Mouse (Mus musculus) midbrain, embryonic 16.5 days (tissue): ENCODE results near the gene Add3. TPM values are rescaled to one million over a fixed set of nuclear protein-coding genes. Genes with fewer than 3 reads are reported as not detected.
A peak's percentile ranks its signal among the peaks of the same experiment; 100 is the strongest.

ENCODE experiments used
- ATAC-seq: fragments of 200-750 bp; cut with Nextera tagmentation; 2 replicates; pipeline ENCODE4 v1.8.0; 2017; ENCODE audit warnings: moderate TSS enrichment
- H3K27ac ChIP-seq: fragments of 300-500 bp; sonication (generic); 2 replicates; pipeline ENCODE4 v1.5.1; 2014; ENCODE audit warnings: mild to moderate bottlenecking, low read length, mixed read lengths
- H3K27me3 ChIP-seq: fragments of 300-500 bp; sonication (generic); 2 replicates; pipeline ENCODE4 v1.6.1; 2014; ENCODE audit warnings: low read depth, low read length, mixed read lengths; ENCODE audit not compliant: control insufficient read depth, insufficient read depth
- H3K36me3 ChIP-seq: fragments of 300-500 bp; sonication (generic); 2 replicates; pipeline ENCODE4 v1.6.1; 2014; ENCODE audit warnings: mild to moderate bottlenecking, low read length, moderate library complexity, mixed read lengths; ENCODE audit not compliant: control insufficient read depth, insufficient read depth
- H3K4me1 ChIP-seq: fragments of 300-500 bp; sonication (generic); 2 replicates; pipeline ENCODE4 v1.6.1; 2014; ENCODE audit warnings: mild to moderate bottlenecking, low read length, mixed read lengths; ENCODE audit not compliant: control insufficient read depth, insufficient read depth
- H3K4me2 ChIP-seq: fragments of 300-500 bp; sonication (generic); 2 replicates; pipeline ENCODE4 v1.6.1; 2014; ENCODE audit warnings: mild to moderate bottlenecking, low read length, mixed read lengths
- H3K4me3 ChIP-seq: fragments of 300-500 bp; sonication (generic); 2 replicates; pipeline ENCODE4 v1.5.1; 2014; ENCODE audit warnings: low read depth, mild to moderate bottlenecking, low read length, moderate library complexity, mixed read lengths
- H3K9ac ChIP-seq: fragments of 300-500 bp; sonication (generic); 2 replicates; pipeline ENCODE4 v1.6.1; 2014; ENCODE audit warnings: low read depth, low read length, mixed read lengths
- H3K9me3 ChIP-seq: fragments of 300-500 bp; sonication (generic); replicated peaks from 2 replicates; pipeline ENCODE4 v1.6.1; 2014; ENCODE audit warnings: mild to moderate bottlenecking, low read length, mixed read lengths; ENCODE audit not compliant: control insufficient read depth, poor library complexity, severe bottlenecking
- WGBS: fragments of 180-500 bp; shearing (Covaris S2); extraction: QIAGEN DNeasy Blood & Tissue Kit; methylation state at CpG from one replicate; pipeline ENCODE4 v1.1.7; 2014; 5-methylcytosine and 5-hydroxymethylcytosine counted together
- polyA plus RNA-seq: library from polyadenylated mRNA; unstranded; fragments of >200 nt; fragmentation: Nextera tagmentation; extraction: Ambion mirVana; gene quantifications from 2 replicates; pipeline ENCODE4 v1.2.1, GENCODE M21; 2015

The Add3 gene
- polyA plus RNA-seq, result 31.9 and 35.7 TPM in 2 replicates

DNA sequence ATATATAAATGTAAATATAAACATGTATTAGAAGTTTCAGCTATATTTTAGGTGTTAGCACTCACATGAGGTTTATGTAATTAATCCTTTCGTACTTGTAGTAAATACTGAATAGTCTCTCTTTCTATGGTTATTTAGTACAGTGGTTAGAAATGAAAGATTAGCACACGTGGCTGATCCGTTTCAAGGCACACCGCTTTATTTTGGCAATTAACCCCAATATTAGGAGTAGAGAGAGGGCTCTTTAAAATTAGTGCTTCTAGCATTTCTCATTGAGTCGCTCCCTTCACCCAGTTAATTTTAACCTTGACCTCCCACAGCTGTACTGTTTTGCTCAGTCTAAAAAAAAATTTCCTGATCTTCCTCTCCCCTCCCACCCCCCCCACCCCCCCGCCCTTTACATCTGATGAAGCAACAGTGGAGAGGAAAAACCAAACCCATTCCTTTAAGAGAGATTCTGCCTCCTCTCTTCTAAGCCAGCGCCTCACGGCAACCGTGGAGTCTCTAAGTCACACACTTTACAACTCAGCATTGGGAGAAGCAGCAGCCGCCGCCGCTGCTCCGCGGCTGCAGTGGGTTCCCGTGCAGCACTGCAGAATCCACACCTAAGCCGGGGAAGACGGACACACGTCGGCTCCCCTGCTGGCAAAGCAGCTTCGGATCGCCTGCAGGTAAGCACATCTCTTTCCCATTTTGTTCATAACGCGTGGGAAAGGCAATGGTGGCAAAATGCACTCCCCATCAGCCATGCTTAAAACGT, at the start of gene Add3:
Add3 (plus strand) TSS at position 400 of the 760 bp plus-strand sequence.
- H3K9me3 ChIP-seq, result no peaks in the 10 kb centered on the region
- peak within 1 kb of the TSS; percentile 63 for H3K9ac ChIP-seq
- H3K4me1 ChIP-seq, result peaks cover 27% of the 10 kb centered on the region
- H3K27me3 ChIP-seq, result no peaks in the 10 kb centered on the region; the same call in 1 of the 2 replicates
- H3K4me3 ChIP-seq, result peak within 1 kb of the TSS; percentile 97
- H3K27ac ChIP-seq, result peak within 1 kb of the TSS; percentile 87
- peak within 1 kb of the TSS; percentile 95 for H3K4me2 ChIP-seq
- 5% methylated on average over 24 of the region's 24 CpGs for WGBS
- H3K36me3 ChIP-seq, result no peaks in the 10 kb centered on the region
- ATAC-seq, result no peak

GRCm38 (mm10) chr19:53090677-53091076, 49.6 kb upstream of the Add3 start:
- no peak overlapping the region for H3K4me2 ChIP-seq
- H3K4me3 ChIP-seq, result no peak overlapping the region
- H3K4me1 ChIP-seq, result peaks cover 10% of the 10 kb centered on the region
- no peaks in the 10 kb centered on the region for H3K9me3 ChIP-seq
- no peak overlapping the region for H3K9ac ChIP-seq
- H3K27ac ChIP-seq, result no peak overlapping the region
- no peaks in the 10 kb centered on the region for H3K36me3 ChIP-seq
- no peak for ATAC-seq
- WGBS, result 83% methylated on average over 5 of the region's 5 CpGs
- H3K27me3 ChIP-seq, result no peaks in the 10 kb centered on the region

DNA sequence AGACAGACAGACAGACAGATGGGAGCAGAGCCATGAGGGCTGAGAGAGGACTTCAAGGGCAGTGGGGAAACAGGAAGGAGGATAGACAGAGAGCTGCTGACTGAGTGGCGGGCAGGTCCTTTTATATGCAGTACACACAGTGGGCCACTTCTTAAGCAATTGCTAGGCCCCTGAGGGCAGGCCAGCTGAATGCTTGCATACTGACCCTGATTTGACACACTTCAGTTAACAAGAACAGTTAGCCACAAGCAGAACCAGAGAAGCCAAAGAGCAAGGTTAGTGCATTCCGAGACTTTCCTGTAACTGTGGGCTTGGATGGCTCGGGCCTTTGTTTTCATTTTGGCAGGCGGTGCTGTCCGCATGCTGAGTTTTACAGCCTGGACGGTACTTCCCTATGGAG, 48.0 kb upstream of the Add3 start:
- ATAC-seq, result no peak
- Histone ChIP-seq H3K4me2 (no peak overlapping the region), H3K9me3 (no peaks in the 10 kb centered on the region), H3K4me1 (peaks cover 10% of the 10 kb centered on the region), H3K36me3 (no peaks in the 10 kb centered on the region), H3K4me3 (no peak overlapping the region), H3K27ac (no peak overlapping the region), H3K27me3 (no peaks in the 10 kb centered on the region), H3K9ac (no peak overlapping the region)
- WGBS, result 64% methylated on average over 6 of the region's 6 CpGs

DNA sequence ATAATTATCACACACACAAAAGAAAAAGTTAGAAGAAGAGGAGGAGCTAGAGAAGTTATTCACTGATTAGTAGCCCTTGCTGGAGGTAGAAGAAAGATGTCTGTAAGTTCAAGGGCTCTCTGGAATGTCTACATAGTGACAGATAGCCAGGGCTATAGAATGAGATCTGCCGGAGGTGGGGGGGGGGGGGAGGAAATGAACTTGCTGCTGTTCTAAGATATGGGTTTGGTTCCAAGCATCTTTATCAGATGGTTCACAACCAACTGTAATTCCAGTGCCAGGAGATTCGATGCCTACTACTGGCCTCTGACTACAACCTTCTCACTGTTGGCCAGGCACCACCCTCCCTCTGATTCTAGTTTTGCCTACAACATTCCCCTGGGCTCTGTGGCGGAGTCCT, 46.9 kb upstream of the Add3 start:
- 89% methylated on average over 3 of the region's 3 CpGs for WGBS
- ATAC-seq, result no peak
- Histone ChIP-seq H3K4me3 (no peak overlapping the region), H3K4me2 (no peak overlapping the region), H3K4me1 (0 out of 2 replicates have a peak, but pooled peaks cover 6% of the 10 kb centered on the region), H3K9ac (no peak overlapping the region), H3K9me3 (no peaks in the 10 kb centered on the region), H3K27ac (no peak overlapping the region), H3K36me3 (no peaks in the 10 kb centered on the region), H3K27me3 (no peaks in the 10 kb centered on the region)

DNA sequence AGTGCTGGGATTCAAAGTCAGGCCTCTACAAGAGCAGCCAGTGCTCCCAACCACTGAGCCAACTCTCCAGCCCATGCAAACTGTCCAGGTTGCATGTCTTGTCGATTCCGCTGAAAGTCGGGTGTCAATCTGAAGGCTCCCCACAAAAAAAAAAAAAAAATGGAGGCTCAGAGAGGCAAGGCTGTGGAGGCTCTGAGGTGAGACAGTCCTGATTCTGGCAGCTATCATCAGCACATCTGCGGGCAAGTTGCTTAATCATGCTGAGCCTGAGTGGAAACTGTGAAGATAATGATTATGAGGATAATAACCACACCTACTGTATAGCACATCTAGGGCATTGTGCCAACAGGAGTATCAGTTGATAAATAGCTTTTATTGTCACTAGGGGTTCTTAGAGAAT, 45.6 kb upstream of the Add3 start:
- H3K36me3 ChIP-seq, result no peaks in the 10 kb centered on the region
- H3K27ac ChIP-seq, result no peak overlapping the region
- no peak overlapping the region for H3K4me2 ChIP-seq
- H3K4me1 ChIP-seq, result 0 out of 2 replicates have a peak, but pooled peaks cover 6% of the 10 kb centered on the region
- ATAC-seq, result no peak
- H3K9me3 ChIP-seq, result no peaks in the 10 kb centered on the region
- no peak overlapping the region for H3K9ac ChIP-seq
- no peaks in the 10 kb centered on the region for H3K27me3 ChIP-seq
- H3K4me3 ChIP-seq, result no peak overlapping the region
- 89% methylated on average over 4 of the region's 4 CpGs for WGBS

DNA sequence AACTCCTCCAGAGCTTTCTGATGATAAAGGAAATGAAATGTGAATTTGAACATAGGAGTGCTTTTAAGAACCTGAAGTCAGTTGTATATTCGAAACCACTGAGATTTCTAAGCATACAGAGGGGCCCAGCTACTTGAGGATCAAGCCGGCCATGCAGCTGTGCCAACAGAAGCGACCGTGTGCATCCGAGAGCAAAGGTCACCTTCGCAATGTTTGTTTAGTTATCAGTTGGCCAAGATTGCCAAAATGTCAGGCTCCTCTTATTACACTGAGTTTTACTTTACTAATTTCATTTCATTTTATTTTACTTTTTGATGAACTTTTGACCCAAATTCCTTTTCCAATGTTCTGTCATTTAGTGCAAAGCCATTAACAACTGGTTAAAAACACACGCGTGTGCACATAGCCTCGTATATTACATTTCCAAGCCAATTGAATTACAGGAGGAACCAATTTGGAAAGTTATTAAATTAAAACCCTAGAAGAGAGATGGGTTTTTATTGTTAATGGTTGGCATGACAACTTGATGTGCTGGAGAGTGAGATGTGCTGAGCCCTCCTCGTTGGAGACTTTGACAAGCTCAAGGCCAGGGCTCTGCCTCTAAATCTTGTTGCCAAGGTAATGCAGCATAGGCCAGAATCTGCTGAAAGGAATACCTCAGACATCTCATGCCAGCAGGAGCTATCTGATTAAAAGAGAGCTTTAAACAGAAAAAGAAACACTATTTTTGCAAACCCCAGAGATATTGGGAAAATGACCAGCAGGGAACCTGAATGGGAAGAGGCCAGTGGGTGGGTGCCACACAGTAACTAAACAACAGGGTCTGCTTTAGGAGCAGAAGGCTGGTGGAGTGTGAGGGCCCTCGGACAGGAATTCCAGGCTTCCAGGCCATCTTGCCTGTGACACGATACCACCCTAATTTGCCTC, 38.6 kb upstream of the Add3 start:
- Histone ChIP-seq H3K9me3 (no peaks in the 10 kb centered on the region), H3K36me3 (no peaks in the 10 kb centered on the region), H3K4me1 (peaks cover 2% of the 10 kb centered on the region; the same call in 1 of the 2 replicates), H3K4me2 (no peak overlapping the region), H3K4me3 (no peak overlapping the region), H3K27me3 (no peaks in the 10 kb centered on the region), H3K27ac (peak overlapping the region; percentile 54), H3K9ac (no peak overlapping the region)
- ATAC-seq, result peak; percentile 80; the same call in 1 of the 2 replicates
- 71% methylated on average over 12 of the region's 12 CpGs for WGBS

GRCm38 (mm10) chr19:53105374-53106090, 34.7 kb upstream of the Add3 start:
- no peaks in the 10 kb centered on the region for H3K36me3 ChIP-seq
- no peak overlapping the region for H3K9ac ChIP-seq
- no peak overlapping the region for H3K27ac ChIP-seq
- no peak for ATAC-seq
- peaks cover 2% of the 10 kb centered on the region; the same call in 1 of the 2 replicates for H3K4me1 ChIP-seq
- H3K4me2 ChIP-seq, result no peak overlapping the region
- no peaks in the 10 kb centered on the region for H3K27me3 ChIP-seq
- no peaks in the 10 kb centered on the region for H3K9me3 ChIP-seq
- WGBS, result 51% methylated on average over 26 of the region's 26 CpGs
- H3K4me3 ChIP-seq, result no peak overlapping the region

DNA sequence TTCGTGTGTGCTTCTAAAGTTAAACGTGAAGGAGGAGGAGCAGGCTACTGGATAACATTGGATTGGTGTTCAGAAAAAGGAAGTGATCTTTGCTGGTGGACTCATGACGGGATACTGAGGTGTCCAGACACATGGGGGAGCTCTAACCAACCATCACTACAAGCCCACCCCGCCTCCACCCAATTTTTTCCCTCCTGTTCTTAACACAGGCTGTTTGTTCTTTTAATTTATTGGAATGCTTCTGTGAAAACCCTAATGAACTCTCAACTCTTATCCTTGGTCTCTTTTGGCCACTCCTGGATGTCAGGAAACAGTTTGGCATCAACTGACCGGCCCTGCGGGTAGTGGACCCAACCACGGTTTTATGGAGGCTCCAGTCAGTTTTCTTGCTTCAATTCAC, 33.3 kb upstream of the Add3 start:
- Histone ChIP-seq H3K27ac (no peak overlapping the region), H3K9ac (no peak overlapping the region), H3K4me2 (no peak overlapping the region), H3K36me3 (no peaks in the 10 kb centered on the region), H3K4me1 (peaks cover 1% of the 10 kb centered on the region; the same call in 1 of the 2 replicates), H3K27me3 (no peaks in the 10 kb centered on the region), H3K9me3 (no peaks in the 10 kb centered on the region), H3K4me3 (no peak overlapping the region)
- ATAC-seq, result no peak
- 87% methylated on average over 7 of the region's 7 CpGs for WGBS
